Mouse (Mus musculus): ENCODE measurements at regions not wholly inside any gene's neighbourhood (a gene's known extent, or its start where the extent isn't known, plus 50 kb on each side); places are given as distances from the start of the nearest gene placed in this dataset.

DNA sequence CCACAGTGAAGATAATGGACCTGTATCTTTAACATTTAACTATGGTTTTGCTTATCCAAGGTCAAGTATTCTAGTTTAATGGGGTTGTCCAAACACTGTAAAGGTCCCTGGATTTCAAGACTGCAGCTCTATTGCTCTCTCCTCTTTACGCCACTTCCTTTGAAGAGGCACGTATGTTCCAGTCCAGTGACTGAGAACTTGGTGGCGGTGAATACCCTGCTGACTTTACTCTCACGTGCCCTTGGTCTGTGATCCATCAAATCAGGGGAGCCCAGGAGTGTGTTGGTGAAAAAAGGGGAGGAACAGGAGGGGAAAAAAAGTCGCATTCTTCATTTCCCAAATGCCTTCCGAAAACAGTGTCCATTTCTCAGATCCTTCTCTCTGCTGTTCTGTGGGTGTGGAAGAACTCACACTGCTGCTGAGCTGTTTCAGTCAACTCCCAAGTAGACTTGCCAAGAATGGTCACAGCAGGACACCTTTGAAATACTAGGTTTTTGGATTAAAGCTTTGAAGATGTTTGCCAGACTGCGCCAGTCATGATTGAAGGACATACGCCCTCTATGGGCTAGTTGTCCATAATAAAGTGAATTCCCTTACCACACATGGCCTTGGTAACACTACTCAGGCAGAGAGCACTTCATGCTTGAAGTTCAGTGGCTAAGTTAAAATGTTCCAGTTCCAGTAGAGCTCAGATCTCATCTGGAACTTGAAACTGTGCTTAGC is 136.1 kb upstream of the Cdkn2b start:
- H3K27me3 ChIP-seq (replicated peaks): no peaks in the 10 kb centered on the region
- no peak overlapping the region for H3K4me2 ChIP-seq (ENCODE audit: insufficient read depth, low read depth, poor library complexity, severe bottlenecking)
- peak; percentile 31 for DNase-seq (ENCODE audit: extremely low read depth)
- H3K9ac ChIP-seq (ENCODE audit: insufficient read depth, low read depth): no peak overlapping the region
- H3K27ac ChIP-seq (ENCODE audit: insufficient read depth, low read depth): no peak overlapping the region
- TF ChIP-seq ZNF384 (IDR thresholded peaks at IDR 0.05; ENCODE audit: low read depth, low read length) (no peak), ZKSCAN1 (IDR thresholded peaks at IDR 0.05; ENCODE audit: borderline replicate concordance, low read depth, low read length) (no peak), RAD21 (IDR thresholded peaks at IDR 0.05; ENCODE audit: low read depth, low read length) (peak; percentile 36), NRF1 (IDR thresholded peaks at IDR 0.05; ENCODE audit: low read depth, low read length) (no peak), NELFE (IDR thresholded peaks at IDR 0.05; ENCODE audit: low read depth, low read length) (no peak), IRF4 (IDR thresholded peaks at IDR 0.05; ENCODE audit: low read depth, low read length) (no peak), ZMIZ1 (IDR thresholded peaks at IDR 0.05; ENCODE audit: low read depth, low read length) (no peak), POLR2A (IDR thresholded peaks at IDR 0.05; ENCODE audit: low read depth, low read length) (no peak), BHLHE40 (IDR thresholded peaks at IDR 0.05; ENCODE audit: low read depth, low read length) (no peak), SMC3 (IDR thresholded peaks at IDR 0.05; ENCODE audit: low read depth, low read length) (peak; percentile 21), ELF1 (IDR thresholded peaks at IDR 0.05; ENCODE audit: low read depth, low read length) (no peak), ETS1 (conservative IDR thresholded peaks at IDR 0.05; ENCODE audit: low read depth, low read length) (no peak), TBP (conservative IDR thresholded peaks at IDR 0.05; ENCODE audit: low read depth, low read length) (no peak), EP300 (IDR thresholded peaks at IDR 0.05; ENCODE audit: low read length) (no peak), HCFC1 (IDR thresholded peaks at IDR 0.05; ENCODE audit: low read depth, low read length) (no peak), MXI1 (IDR thresholded peaks at IDR 0.05; ENCODE audit: low read depth, low read length) (no peak), JUND (conservative IDR thresholded peaks at IDR 0.05; ENCODE audit: low read depth, low read length) (no peak), MAFK (IDR thresholded peaks at IDR 0.05; ENCODE audit: insufficient replicate concordance, low read length) (no peak), USF1 (IDR thresholded peaks at IDR 0.05; ENCODE audit: low read depth, low read length) (no peak), GABPA (IDR thresholded peaks at IDR 0.05; ENCODE audit: insufficient replicate concordance, low read depth, low read length) (no peak), PAX5 (IDR thresholded peaks at IDR 0.05; ENCODE audit: low read length) (no peak), UBTF (IDR thresholded peaks at IDR 0.05; ENCODE audit: low read depth, low read length) (no peak), TCF12 (IDR thresholded peaks at IDR 0.05; ENCODE audit: low read depth, low read length) (no peak), CTCF (conservative IDR thresholded peaks at IDR 0.05 in 1 of 2, IDR thresholded peaks at IDR 0.05 in 1 of 2; ENCODE audit: low read depth in 2 of 2, low read length in 2 of 2) (peak in 1 of 2 experiments; percentile 44; a peak in 2 of 4 replicates)
- H3K79me2 ChIP-seq (replicated peaks; ENCODE audit: control insufficient read depth, extremely low read depth, insufficient read depth, poor library complexity, severe bottlenecking): peaks cover 3% of the 10 kb centered on the region; the same call in 1 of the 2 replicates
- peaks cover 6 to 72% of the 10 kb centered on the region in 2 experiments; a peak in 3 of 4 replicates for H3K4me1 ChIP-seq (ENCODE audit: control insufficient read depth in 1 of 2, insufficient read depth in 2 of 2)
- no peak overlapping the region for H3K4me3 ChIP-seq (replicated peaks in 1 of 3; ENCODE audit: low read depth in 2 of 3, low read length in 2 of 3, poor library complexity in 1 of 3)
- peaks cover 5% of the 10 kb centered on the region for H3K9me3 ChIP-seq (replicated peaks; ENCODE audit: low read length)
- H3K36me3 ChIP-seq (replicated peaks in 1 of 2; ENCODE audit: control insufficient read depth in 1 of 2, insufficient read depth in 1 of 2, low read length in 1 of 2): peaks cover 11 to 65% of the 10 kb centered on the region in 2 experiments
- in situ Hi-C loops (cut with MboI; ENCODE audit: low pct_ligation_motif_present, low pct_unique_long_range_greater_than_20kb, low sequenced_read_pairs) (no loop called here), dilution Hi-C loops (cut with MboI; ENCODE audit: extremely low pct_ligation_motif_present, extremely low pct_unique_long_range_greater_than_20kb, low sequenced_read_pairs) (no loop called here)
